Mouse (Mus musculus): ENCODE measurements around the gene Il18bp. TPM values are rescaled to one million over a fixed set of nuclear protein-coding genes. Genes with fewer than 3 reads are reported as not detected.
"Not testable (repeated sequence)": the region's sequence is repeated elsewhere in the genome, so short reads cannot be mapped to it uniquely, and the experiment has no call there.

The Il18bp gene
- polyA plus RNA-seq, 1 experiment from 2014 or later, result 4.8 TPM

- Histone ChIP-seq H3K27me3 (no peaks in the 10 kb centered on the region), H3K4me3 (no peak overlapping the region), H3K4me1 (no peaks in the 10 kb centered on the region), H3K36me3 (peaks cover 68% of the 10 kb centered on the region), H3K4me2 (replicated peaks) (no peak overlapping the region), H3K9ac (replicated peaks) (no peak overlapping the region), H3K9me3 (no peaks in the 10 kb centered on the region), H3K27ac (replicated peaks) (no peak overlapping the region)
- no peak for ATAC-seq (ENCODE audit: low FRiP score, low read depth)
- WGBS, result 93% methylated on average over 2 of the region's 2 CpGs
Measured at GRCm38 (mm10) chr7:102025187-102026119, 7.0 kb upstream of the Il18bp start.

GRCm38 (mm10) chr7:102023821-102024220, 5.3 kb upstream of the Il18bp start:
- Histone ChIP-seq H3K27me3 (no peaks in the 10 kb centered on the region), H3K9ac (replicated peaks) (no peak overlapping the region), H3K4me1 (no peaks in the 10 kb centered on the region), H3K4me2 (replicated peaks) (no peak overlapping the region), H3K4me3 (no peak overlapping the region), H3K27ac (replicated peaks) (no peak overlapping the region), H3K9me3 (no peaks in the 10 kb centered on the region), H3K36me3 (peaks cover 73% of the 10 kb centered on the region)
- no peak for ATAC-seq (ENCODE audit: low FRiP score, low read depth)
- WGBS, result 96% methylated on average over 9 of the region's 9 CpGs

GRCm38 (mm10) chr7:102020934-102021333, 2.4 kb upstream of the Il18bp start:
- peaks cover 82% of the 10 kb centered on the region for H3K36me3 ChIP-seq
- H3K9me3 ChIP-seq; H3K27ac ChIP-seq (replicated peaks); H3K4me1 ChIP-seq; H3K9ac ChIP-seq (replicated peaks); H3K4me2 ChIP-seq (replicated peaks); H3K4me3 ChIP-seq; ATAC-seq (ENCODE audit: low FRiP score, low read depth); H3K27me3 ChIP-seq: not testable (repeated sequence)
- 98% methylated on average over 2 of the region's 2 CpGs for WGBS

- Histone ChIP-seq H3K36me3 (peaks cover 87% of the 10 kb centered on the region), H3K4me3 (no peak overlapping the region), H3K9me3 (no peaks in the 10 kb centered on the region), H3K27me3 (no peaks in the 10 kb centered on the region), H3K4me2 (replicated peaks) (no peak overlapping the region), H3K27ac (replicated peaks) (no peak overlapping the region), H3K4me1 (no peaks in the 10 kb centered on the region), H3K9ac (replicated peaks) (no peak overlapping the region)
- WGBS, result 67% methylated on average over 3 of the region's 3 CpGs
- no peak for ATAC-seq (ENCODE audit: low FRiP score, low read depth)
Measured at GRCm38 (mm10) chr7:102019362-102019761, 872 bp upstream of the Il18bp start.

GRCm38 (mm10) chr7:102018034-102018433, 456 bp downstream of the Il18bp start:
- Histone ChIP-seq H3K4me1 (no peaks in the 10 kb centered on the region), H3K27ac (replicated peaks) (no peak overlapping the region), H3K36me3 (peaks cover 88% of the 10 kb centered on the region), H3K27me3 (no peaks in the 10 kb centered on the region), H3K4me3 (no peak overlapping the region), H3K9me3 (no peaks in the 10 kb centered on the region), H3K4me2 (replicated peaks) (no peak overlapping the region), H3K9ac (replicated peaks) (no peak overlapping the region)
- WGBS, result 89% methylated on average over 7 of the region's 7 CpGs
- no peak for ATAC-seq (ENCODE audit: low FRiP score, low read depth)

- Histone ChIP-seq H3K4me3 (no peak overlapping the region), H3K27ac (replicated peaks) (no peak overlapping the region), H3K36me3 (peaks cover 88% of the 10 kb centered on the region), H3K9me3 (no peaks in the 10 kb centered on the region), H3K4me2 (replicated peaks) (no peak overlapping the region), H3K4me1 (no peaks in the 10 kb centered on the region), H3K27me3 (no peaks in the 10 kb centered on the region), H3K9ac (replicated peaks) (no peak overlapping the region)
- ATAC-seq (ENCODE audit: low FRiP score, low read depth), result no peak
- 92% methylated on average over 5 of the region's 5 CpGs for WGBS
Measured at GRCm38 (mm10) chr7:102017452-102017851, 1.0 kb downstream of the Il18bp start.

- Histone ChIP-seq H3K9ac (replicated peaks) (no peak overlapping the region), H3K4me2 (replicated peaks) (no peak overlapping the region), H3K4me1 (no peaks in the 10 kb centered on the region), H3K27ac (replicated peaks) (no peak overlapping the region), H3K4me3 (no peak overlapping the region), H3K36me3 (peaks cover 88% of the 10 kb centered on the region), H3K9me3 (no peaks in the 10 kb centered on the region), H3K27me3 (no peaks in the 10 kb centered on the region)
- ATAC-seq (ENCODE audit: low FRiP score, low read depth), result no peak
- 85% methylated on average over 4 of the region's 4 CpGs for WGBS
Measured at GRCm38 (mm10) chr7:102016936-102017335, 1.6 kb downstream of the Il18bp start.

GRCm38 (mm10) chr7:102014995-102015394, 3.5 kb downstream of the Il18bp start:
- 91% methylated on average over 2 of the region's 2 CpGs for WGBS

GRCm38 (mm10) chr7:102013416-102013815, 5.1 kb downstream of the Il18bp start:
- Histone ChIP-seq H3K4me3 (no peak overlapping the region), H3K27me3 (no peaks in the 10 kb centered on the region), H3K4me2 (replicated peaks) (no peak overlapping the region), H3K36me3 (peaks cover 100% of the 10 kb centered on the region), H3K9me3 (no peaks in the 10 kb centered on the region), H3K4me1 (no peaks in the 10 kb centered on the region), H3K9ac (replicated peaks) (no peak overlapping the region), H3K27ac (replicated peaks) (no peak overlapping the region)
- ATAC-seq (ENCODE audit: low FRiP score, low read depth), result no peak
- 90% methylated on average over 8 of the region's 8 CpGs for WGBS

More at GRCm38 (mm10) chr7:102014995-102015394, 3.5 kb downstream of the Il18bp start:
- no peak overlapping the region for H3K4me3 ChIP-seq
- ATAC-seq (ENCODE audit: low FRiP score, low read depth), result no peak
- no peaks in the 10 kb centered on the region for H3K4me1 ChIP-seq
- no peak overlapping the region for H3K27ac ChIP-seq (replicated peaks)
- no peak overlapping the region for H3K9ac ChIP-seq (replicated peaks)
- H3K27me3 ChIP-seq, result no peaks in the 10 kb centered on the region
- H3K36me3 ChIP-seq, result peaks cover 96% of the 10 kb centered on the region
- no peak overlapping the region for H3K4me2 ChIP-seq (replicated peaks)
- no peaks in the 10 kb centered on the region for H3K9me3 ChIP-seq

- WGBS, result 95% methylated on average over 9 of the region's 9 CpGs
- Histone ChIP-seq H3K9me3 (no peaks in the 10 kb centered on the region), H3K4me3 (no peak overlapping the region), H3K36me3 (peaks cover 98% of the 10 kb centered on the region), H3K27me3 (no peaks in the 10 kb centered on the region), H3K27ac (replicated peaks) (no peak overlapping the region), H3K9ac (replicated peaks) (no peak overlapping the region), H3K4me2 (replicated peaks) (no peak overlapping the region), H3K4me1 (no peaks in the 10 kb centered on the region)
- ATAC-seq (ENCODE audit: low FRiP score, low read depth), result no peak
Measured at GRCm38 (mm10) chr7:102011855-102012254, 6.6 kb downstream of the Il18bp start.

- Histone ChIP-seq H3K36me3 (peaks cover 93% of the 10 kb centered on the region), H3K4me1 (no peaks in the 10 kb centered on the region), H3K4me2 (replicated peaks) (no peak overlapping the region), H3K9ac (replicated peaks) (no peak overlapping the region), H3K4me3 (no peak overlapping the region), H3K27ac (replicated peaks) (no peak overlapping the region), H3K9me3 (no peaks in the 10 kb centered on the region), H3K27me3 (no peaks in the 10 kb centered on the region)
- no peak for ATAC-seq (ENCODE audit: low FRiP score, low read depth)
- WGBS, result 92% methylated on average over 1 of the region's 1 CpGs
Measured at GRCm38 (mm10) chr7:102006520-102006919, 12.0 kb downstream of the Il18bp start.

GRCm38 (mm10) chr7:102000921-102001630, 17.4 kb downstream of the Il18bp start:
- Histone ChIP-seq H3K4me1 (no peaks in the 10 kb centered on the region), H3K4me2 (replicated peaks) (no peak overlapping the region), H3K4me3 (no peak overlapping the region), H3K36me3 (peaks cover 96% of the 10 kb centered on the region), H3K9me3 (no peaks in the 10 kb centered on the region), H3K9ac (replicated peaks) (no peak overlapping the region), H3K27me3 (no peaks in the 10 kb centered on the region), H3K27ac (replicated peaks) (no peak overlapping the region)
- ATAC-seq (ENCODE audit: low FRiP score, low read depth), result no peak
- WGBS, result 92% methylated on average over 26 of the region's 26 CpGs

All from midbrain, embryonic 12.5 days (tissue).